Mouse (Mus musculus) heart, embryonic 16.5 days (tissue): ENCODE data around the gene Zbtb37. TPM values are rescaled to one million over a fixed set of nuclear protein-coding genes. Genes with fewer than 3 reads are reported as not detected.
"Not testable (repeated sequence)": the region's sequence is repeated elsewhere in the genome, so short reads cannot be mapped to it uniquely, and the experiment has no call there.

Experiments used
- ATAC-seq: fragments of 200-750 bp; cut with Nextera tagmentation; replicated peaks from 2 replicates; pipeline ENCODE4 v1.8.0; 2017; ENCODE audit warnings: moderate number of reproducible peaks; ENCODE audit not compliant: insufficient read depth, low FRiP score; ENCODE audit errors: extremely low read depth
- H3K27ac ChIP-seq: fragments of 300-500 bp; sonication (generic); 2 replicates; pipeline ENCODE4 v1.5.1; 2014; ENCODE audit warnings: mild to moderate bottlenecking, low read length, control low read depth, moderate library complexity
- H3K27me3 ChIP-seq: fragments of 300-500 bp; sonication (generic); 2 replicates; pipeline ENCODE4 v1.6.1; 2014; ENCODE audit warnings: low read length, mixed read lengths; ENCODE audit not compliant: control insufficient read depth, insufficient read depth
- H3K36me3 ChIP-seq: fragments of 300-500 bp; sonication (generic); 2 replicates; pipeline ENCODE4 v1.6.1; 2014; ENCODE audit not compliant: control insufficient read depth, insufficient read depth
- H3K4me1 ChIP-seq: fragments of 300-500 bp; sonication (generic); 2 replicates; pipeline ENCODE4 v1.6.1; 2014; ENCODE audit warnings: low read length, mixed read lengths; ENCODE audit not compliant: control insufficient read depth, insufficient read depth
- H3K4me2 ChIP-seq: fragments of 300-500 bp; sonication (generic); 2 replicates; pipeline ENCODE4 v1.6.1; 2014; ENCODE audit warnings: low read depth, mild to moderate bottlenecking, control low read depth, low read length
- H3K4me3 ChIP-seq: fragments of 300-500 bp; sonication (generic); 2 replicates; pipeline ENCODE4 v1.5.1; 2014; ENCODE audit warnings: mild to moderate bottlenecking, control low read depth, low read length
- H3K9ac ChIP-seq: fragments of 300-500 bp; sonication (generic); 2 replicates; pipeline ENCODE4 v1.6.1; 2014; ENCODE audit warnings: low read length, control low read depth
- H3K9me3 ChIP-seq: fragments of 300-500 bp; sonication (generic); replicated peaks from 2 replicates; pipeline ENCODE4 v1.6.1; 2016; ENCODE audit warnings: low read length; ENCODE audit not compliant: control insufficient read depth
- WGBS: fragments of 180-500 bp; shearing (Covaris S2); extraction: QIAGEN DNeasy Blood & Tissue Kit; methylation state at CpG from one replicate; pipeline ENCODE4 v1.1.7; 2014; 5-methylcytosine and 5-hydroxymethylcytosine counted together
- polyA plus RNA-seq: library from polyadenylated mRNA; unstranded; fragments of >200 nt; fragmentation: Nextera tagmentation; extraction: Ambion mirVana; gene quantifications from 2 replicates; pipeline ENCODE4 v1.2.1, GENCODE M21; 2015

Zbtb37 gene
- polyA plus RNA-seq, 1 experiment from 2014 or later = 7.9 TPM

DNA sequence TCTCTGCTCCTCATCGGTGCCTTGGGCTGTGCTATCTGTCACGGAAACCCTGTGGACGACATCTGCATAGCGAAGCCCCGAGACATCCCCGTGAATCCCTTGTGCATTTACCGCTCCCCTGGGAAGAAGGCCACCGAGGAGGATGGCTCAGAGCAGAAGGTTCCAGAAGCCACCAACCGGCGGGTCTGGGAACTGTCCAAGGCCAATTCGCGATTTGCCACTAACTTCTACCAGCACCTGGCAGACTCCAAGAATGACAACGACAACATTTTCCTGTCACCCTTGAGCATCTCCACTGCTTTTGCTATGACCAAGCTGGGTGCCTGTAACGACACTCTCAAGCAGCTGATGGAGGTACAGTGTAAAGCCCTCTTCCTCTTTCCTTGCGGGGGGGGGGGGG is 45.3 kb downstream of the Zbtb37 start:
- ATAC-seq = no peak
- Histone ChIP-seq H3K9me3 (no peaks in the 10 kb centered on the region), H3K27ac (no peak overlapping the region), H3K4me2 (no peak overlapping the region), H3K4me3 (no peak overlapping the region), H3K36me3 (no peaks in the 10 kb centered on the region), H3K4me1 (no peaks in the 10 kb centered on the region), H3K9ac (no peak overlapping the region), H3K27me3 (no peaks in the 10 kb centered on the region)
- 84% methylated on average over 15 of the region's 15 CpGs for WGBS

DNA sequence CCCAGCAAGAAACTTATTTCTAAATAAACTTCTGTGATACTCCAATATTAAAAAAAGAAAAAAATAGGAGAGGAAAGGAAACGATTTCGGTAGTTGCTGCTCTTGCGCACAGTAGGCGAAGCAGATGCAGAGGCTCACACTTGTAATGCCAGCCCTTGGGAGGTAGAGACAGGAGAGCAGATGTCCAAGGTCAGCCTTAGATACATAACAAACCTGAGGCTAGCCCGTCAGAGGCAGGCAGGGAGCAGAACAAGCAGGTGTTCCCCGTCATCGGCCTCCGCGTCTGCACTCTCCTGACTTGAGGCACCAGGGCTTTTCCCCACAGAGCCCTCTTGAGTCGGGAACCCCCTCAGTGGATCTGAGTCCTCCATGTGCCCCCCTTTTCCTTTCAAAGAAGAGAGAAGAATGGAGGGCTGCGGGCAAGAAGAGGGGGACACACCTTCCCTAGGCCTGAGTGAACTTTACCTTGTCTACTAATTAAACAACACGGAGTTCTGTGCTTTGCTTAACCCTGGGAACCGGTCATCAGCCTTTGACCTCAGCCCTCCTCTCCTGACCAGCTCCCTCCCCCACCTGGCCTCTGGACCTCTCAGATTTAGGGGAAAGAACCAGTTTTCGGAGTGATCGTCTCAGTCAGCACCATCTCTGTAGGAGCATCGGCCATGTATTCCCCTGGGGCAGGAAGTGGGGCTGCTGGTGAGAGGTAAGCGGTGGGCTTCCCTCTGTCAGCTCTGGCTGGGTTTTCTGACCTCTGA is 47.6 kb downstream of the Zbtb37 start:
- H3K36me3 ChIP-seq = no peaks in the 10 kb centered on the region
- ATAC-seq = no peak
- no peaks in the 10 kb centered on the region for H3K4me1 ChIP-seq

DNA sequence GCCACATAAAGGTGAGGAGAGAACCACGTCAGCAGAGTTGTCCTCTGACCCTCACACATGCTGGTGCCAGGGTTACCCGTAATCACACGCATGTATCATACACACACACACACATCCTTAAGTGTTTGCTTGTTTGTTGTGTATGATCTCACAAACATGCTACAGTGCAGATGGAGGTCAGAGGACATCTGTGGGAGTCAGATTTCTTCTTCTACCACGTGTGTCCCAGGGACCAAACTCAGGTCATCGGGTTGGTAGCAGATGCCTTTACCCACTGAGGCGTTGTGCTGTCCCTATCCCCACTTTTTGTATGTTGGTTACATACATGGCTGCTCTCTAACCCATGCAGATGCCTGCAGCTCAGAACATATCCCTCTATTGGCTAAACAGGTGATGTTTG is 49.2 kb downstream of the Zbtb37 start:
- no peak overlapping the region for H3K4me3 ChIP-seq
- 83% methylated on average over 6 of the region's 6 CpGs for WGBS
- no peak overlapping the region for H3K27ac ChIP-seq
- ATAC-seq = no peak
- no peaks in the 10 kb centered on the region for H3K27me3 ChIP-seq
- no peaks in the 10 kb centered on the region for H3K9me3 ChIP-seq
- H3K4me2 ChIP-seq = no peak overlapping the region
- no peak overlapping the region for H3K9ac ChIP-seq
- H3K36me3 ChIP-seq = no peaks in the 10 kb centered on the region
- H3K4me1 ChIP-seq = no peaks in the 10 kb centered on the region

More for the DNA sequence above, 47.6 kb downstream of the Zbtb37 start:
- no peaks in the 10 kb centered on the region for H3K27me3 ChIP-seq
- H3K4me3 ChIP-seq = no peak overlapping the region
- H3K27ac ChIP-seq = no peak overlapping the region
- no peaks in the 10 kb centered on the region for H3K9me3 ChIP-seq
- no peak overlapping the region for H3K9ac ChIP-seq
- WGBS = 77% methylated on average over 17 of the region's 17 CpGs
- no peak overlapping the region for H3K4me2 ChIP-seq

DNA sequence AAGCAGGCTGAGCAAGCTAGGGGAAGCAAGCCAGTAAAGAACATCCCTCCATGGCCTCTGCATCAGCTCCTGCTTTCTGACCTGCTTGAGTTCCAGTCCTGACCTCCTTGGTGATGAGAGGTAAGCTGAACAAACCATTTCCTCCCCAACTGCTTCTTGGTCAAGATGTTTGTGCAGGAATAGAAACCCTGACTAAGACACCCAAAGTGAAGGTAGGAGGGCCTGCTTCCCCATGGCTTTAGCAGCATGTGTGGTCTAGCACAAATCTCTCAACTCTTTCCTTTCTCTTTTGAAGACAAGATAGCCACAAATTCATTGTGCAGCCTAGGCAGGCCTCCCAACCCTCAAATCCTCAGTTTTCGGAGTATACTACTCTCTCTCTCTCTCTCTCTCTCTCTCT is 49.9 kb downstream of the Zbtb37 start:
- not testable (repeated sequence) for H3K9ac ChIP-seq, ATAC-seq, H3K27me3 ChIP-seq, H3K9me3 ChIP-seq, H3K27ac ChIP-seq, H3K4me3 ChIP-seq, H3K4me2 ChIP-seq, H3K4me1 ChIP-seq, H3K36me3 ChIP-seq
- WGBS = 84% methylated on average over 1 of the region's 1 CpGs

DNA sequence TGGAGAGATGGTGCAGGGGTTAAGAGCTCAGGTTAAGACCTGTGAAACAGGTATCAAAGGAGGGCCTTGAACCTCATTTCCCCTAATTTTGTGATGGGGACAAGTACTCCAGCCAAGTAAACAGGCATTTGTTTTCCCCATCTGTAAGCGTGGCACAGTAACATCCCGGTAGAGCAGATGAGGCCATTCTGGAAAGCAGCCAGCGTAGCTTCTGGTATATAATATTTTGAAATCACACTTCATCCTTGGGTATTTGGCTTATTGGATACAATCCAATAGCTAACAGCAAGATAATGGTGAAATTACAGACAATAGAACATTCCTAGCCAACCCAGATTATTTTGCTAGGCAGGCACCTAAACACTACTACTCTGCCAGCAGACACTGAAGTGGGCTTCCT is 51.8 kb downstream of the Zbtb37 start:
- 67% methylated on average over 3 of the region's 3 CpGs for WGBS
- no peak overlapping the region for H3K4me2 ChIP-seq
- H3K4me3 ChIP-seq = no peak overlapping the region
- no peaks in the 10 kb centered on the region for H3K4me1 ChIP-seq
- H3K36me3 ChIP-seq = no peaks in the 10 kb centered on the region
- no peak overlapping the region for H3K27ac ChIP-seq
- H3K9ac ChIP-seq = no peak overlapping the region
- H3K9me3 ChIP-seq = no peaks in the 10 kb centered on the region
- H3K27me3 ChIP-seq = no peaks in the 10 kb centered on the region
- no peak for ATAC-seq

DNA sequence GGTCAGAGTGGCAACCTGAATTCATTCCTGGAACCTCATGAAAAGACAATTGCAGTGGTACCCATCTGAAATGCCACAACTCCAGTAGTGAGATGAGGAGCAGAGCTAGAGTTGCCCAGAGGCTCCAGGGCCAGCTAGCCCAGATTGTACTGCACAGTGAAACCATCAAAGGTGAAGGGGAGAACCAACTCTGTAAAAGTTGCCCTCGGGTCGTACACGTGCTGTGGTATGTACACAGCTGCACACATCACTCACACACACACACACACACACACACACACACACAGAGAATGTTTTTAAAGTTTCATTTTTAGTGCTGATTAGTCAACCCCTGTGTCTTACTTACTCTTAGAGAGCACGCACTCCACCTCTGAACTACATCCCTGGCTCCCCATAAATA is 53.3 kb downstream of the Zbtb37 start:
- no peak for ATAC-seq
- Histone ChIP-seq H3K4me3 (no peak overlapping the region), H3K4me2 (no peak overlapping the region), H3K36me3 (peaks cover 2% of the 10 kb centered on the region; the same call in 1 of the 2 replicates), H3K9ac (no peak overlapping the region), H3K27ac (no peak overlapping the region), H3K4me1 (no peaks in the 10 kb centered on the region), H3K27me3 (no peaks in the 10 kb centered on the region), H3K9me3 (no peaks in the 10 kb centered on the region)
- WGBS = 89% methylated on average over 4 of the region's 4 CpGs

DNA sequence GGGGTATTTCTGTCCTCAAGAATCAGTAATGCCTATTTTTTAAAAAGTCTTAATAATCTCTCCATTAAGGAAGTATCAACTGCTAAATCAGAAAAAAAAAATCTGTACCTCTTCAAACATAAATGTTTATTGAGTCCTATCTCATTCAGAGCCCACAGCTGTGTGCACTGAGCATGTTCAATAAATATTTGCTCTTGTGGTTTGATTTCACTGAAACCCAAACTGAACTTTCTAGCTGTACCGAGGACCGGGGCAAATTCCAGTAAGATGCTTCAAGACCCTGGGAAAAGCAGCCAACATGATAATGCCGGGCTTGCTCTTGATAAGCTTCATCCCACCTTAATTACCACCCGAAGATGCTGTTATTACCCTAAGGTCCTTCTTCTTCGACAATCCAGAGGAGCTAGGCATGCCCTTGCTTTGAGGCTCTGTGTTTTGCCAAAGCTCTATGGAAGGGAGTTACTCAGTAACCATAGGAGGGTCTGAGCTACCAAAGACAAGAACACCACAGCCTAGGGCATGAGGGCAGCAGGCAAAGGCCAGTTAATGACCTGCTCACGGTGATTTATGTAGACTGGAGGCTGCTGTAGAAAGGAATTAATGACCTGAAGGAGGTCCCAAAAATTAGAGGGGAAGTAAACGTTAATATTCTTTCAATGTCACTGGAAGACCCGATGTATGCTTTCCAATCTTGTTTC is 54.0 kb downstream of the Zbtb37 start:
- WGBS = 81% methylated on average over 8 of the region's 8 CpGs

DNA sequence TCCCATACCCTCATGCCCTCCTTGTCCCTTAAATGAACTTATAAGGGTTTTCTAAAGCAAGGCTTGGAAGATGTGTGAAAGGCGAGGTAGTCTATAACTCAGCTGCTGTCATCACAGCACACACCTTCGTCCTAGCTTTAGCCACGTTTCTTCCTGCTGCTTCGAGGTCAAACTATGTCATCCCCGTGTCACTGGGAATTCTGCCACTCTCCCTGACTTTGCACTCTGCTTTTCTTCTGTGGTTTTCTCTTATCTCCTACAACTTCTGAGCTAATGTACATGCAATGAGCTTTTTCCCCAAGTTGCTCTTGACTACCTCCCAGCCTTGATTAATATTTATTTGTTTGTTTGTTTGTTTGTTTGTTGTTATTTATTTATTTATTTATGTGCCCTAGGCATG is 54.6 kb downstream of the Zbtb37 start:
- Histone ChIP-seq H3K4me2 (no peak overlapping the region), H3K4me1 (no peaks in the 10 kb centered on the region), H3K36me3 (peaks cover 6% of the 10 kb centered on the region; the same call in 1 of the 2 replicates), H3K27ac (no peak overlapping the region), H3K27me3 (no peaks in the 10 kb centered on the region), H3K9ac (no peak overlapping the region), H3K4me3 (no peak overlapping the region), H3K9me3 (no peaks in the 10 kb centered on the region)
- no peak for ATAC-seq
- 75% methylated on average over 5 of the region's 5 CpGs for WGBS

More for the DNA sequence above, 54.0 kb downstream of the Zbtb37 start:
- no peak for ATAC-seq
- Histone ChIP-seq H3K4me2 (no peak overlapping the region), H3K27ac (no peak overlapping the region), H3K4me3 (no peak overlapping the region), H3K9me3 (no peaks in the 10 kb centered on the region), H3K36me3 (peaks cover 2% of the 10 kb centered on the region; the same call in 1 of the 2 replicates), H3K4me1 (no peaks in the 10 kb centered on the region), H3K27me3 (no peaks in the 10 kb centered on the region), H3K9ac (no peak overlapping the region)

DNA sequence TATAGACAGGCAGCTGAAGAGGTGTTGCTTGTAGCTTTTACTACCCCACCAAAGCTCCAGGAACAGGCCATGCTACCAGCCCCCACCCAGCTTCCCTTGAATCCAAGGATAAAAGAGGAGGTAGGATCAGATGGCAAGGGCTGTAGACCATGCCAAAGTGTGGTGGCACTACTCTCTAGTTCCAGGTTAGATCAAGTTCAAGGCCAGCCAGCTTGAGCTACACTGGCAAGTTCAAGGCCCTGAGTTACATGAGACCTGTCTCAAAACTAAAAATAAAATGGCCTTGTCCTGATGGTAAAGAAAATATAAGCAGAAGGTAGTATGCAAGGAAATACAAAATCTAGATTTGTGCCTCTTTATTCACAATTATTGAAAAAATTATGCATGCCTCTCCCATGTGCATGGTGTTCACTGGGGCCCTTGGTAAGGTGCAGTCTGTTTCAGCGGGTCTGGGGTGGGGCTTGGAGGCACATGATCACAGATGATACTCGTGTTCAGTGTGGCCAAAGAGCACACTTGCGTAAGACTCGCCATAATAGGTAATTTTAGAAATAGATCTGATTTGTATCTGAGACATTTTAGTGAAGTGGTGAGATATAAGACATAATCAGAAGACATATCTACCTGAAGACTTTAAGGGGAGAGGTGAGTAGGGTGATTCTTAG is 56.4 kb downstream of the Zbtb37 start, which contains the start of gene Serpinc1:
Gene Serpinc1, plus strand, starts transcription at position 515 of the 665 bp plus-strand sequence.
- Histone ChIP-seq H3K4me3 (no peak within 1 kb of the TSS), H3K27ac (no peak within 1 kb of the TSS), H3K4me1 (no peaks in the 10 kb centered on the region), H3K27me3 (no peaks in the 10 kb centered on the region), H3K9ac (no peak within 1 kb of the TSS), H3K4me2 (no peak within 1 kb of the TSS), H3K9me3 (no peaks in the 10 kb centered on the region), H3K36me3 (peaks cover 6% of the 10 kb centered on the region; the same call in 1 of the 2 replicates)
- no peak for ATAC-seq
- 88% methylated on average over 4 of the region's 4 CpGs for WGBS
